Mouse (Mus musculus): ENCODE measurements at regions not wholly inside any gene's neighbourhood (a gene's known extent, or its start where the extent isn't known, plus 50 kb on each side); places are given as distances from the start of the nearest gene placed in this dataset.

DNA sequence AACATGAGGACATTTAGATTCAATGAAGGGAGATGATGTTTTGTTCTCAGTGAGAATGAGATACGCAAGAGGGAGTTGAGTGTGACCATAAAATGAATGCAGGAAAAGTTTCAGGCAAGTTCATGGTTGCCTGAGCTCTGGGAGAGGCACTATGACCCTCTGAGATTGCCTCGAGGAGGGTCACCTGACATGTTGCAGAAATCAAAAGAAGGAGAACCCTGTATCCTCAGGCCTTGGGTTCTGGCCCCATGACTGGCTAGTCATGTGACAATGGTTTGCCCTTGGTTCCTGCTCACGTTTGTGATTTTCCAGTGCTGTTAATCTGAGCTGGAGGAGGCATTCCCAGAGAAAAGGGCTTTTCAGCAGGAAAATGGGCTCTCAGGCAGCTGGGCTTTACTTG is 98.9 kb downstream of the Mab21l3 start:
- no peak for DNase-seq (ENCODE audit: low spot score in 2 of 2)

DNA sequence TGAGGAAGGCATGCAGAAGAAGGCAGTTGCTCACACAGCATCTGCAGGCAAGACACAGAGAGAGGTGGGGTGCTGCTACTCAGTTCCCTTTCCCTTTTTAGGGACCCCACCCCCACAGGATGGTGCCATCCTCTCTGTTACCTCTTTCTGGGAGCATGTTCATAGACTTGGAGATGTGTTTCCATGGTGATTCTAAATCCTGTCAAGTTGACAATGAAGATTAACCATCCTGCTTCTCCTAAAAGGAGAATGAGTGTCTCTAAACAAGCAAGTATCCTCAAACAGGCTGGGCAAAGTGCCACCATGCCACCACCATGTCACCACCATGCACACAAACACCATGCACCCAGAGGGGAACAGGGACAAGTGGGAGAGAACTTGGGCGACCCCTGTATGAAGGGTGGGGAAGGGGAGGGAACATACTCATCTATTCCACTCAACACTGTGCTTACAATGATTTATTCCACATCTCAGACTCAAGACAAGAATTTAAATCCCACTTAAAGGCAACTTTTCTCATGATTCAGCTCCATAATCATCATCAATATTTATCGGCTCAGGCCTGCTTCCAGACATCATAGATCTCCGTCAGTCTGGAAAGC is 99.6 kb downstream of the Mab21l3 start:
- DNase-seq (ENCODE audit: low spot score in 2 of 2), result peak; percentile 78 to 85

DNA sequence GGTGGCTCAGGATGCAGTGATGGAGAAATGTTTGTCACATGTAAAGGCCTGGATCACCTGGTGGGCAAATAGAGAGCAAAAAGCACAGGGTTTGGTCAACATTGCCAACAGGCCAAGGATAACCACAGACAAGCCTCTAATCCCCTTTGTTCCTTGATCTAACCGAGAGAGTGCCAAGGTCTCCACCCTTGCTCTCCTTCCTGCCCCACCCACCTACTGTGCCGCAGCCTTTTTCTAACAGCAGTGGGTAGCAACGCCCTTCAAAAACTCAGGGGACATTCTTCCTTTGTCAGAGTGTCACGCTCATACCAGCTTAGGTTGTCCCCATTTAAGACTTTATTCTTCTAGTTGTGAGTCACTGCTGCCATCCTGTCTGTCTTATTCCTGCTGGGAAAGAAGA is 100.6 kb downstream of the Mab21l3 start:
- no peak for DNase-seq (ENCODE audit: low spot score in 2 of 2)

DNA sequence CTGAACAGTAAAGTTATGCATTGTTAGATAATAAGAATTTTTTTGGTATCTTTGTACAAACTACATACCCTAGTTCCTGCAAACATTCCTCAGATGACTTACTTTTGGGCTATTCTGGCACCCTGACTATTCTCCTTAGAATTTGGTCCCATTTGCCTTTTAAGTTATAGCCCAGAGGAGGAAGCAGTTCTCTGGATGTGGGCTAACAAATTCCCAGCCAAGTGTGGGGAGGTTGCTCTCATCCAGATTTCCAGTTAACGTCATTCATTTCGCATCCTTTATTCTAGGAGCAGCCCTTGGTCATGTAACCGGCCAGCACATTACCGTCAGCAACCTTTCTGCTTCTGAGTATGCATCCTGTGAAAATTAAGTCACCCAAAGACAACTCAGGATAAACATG is 107.9 kb downstream of the Mab21l3 start:
- DNase-seq (ENCODE audit: low spot score in 2 of 2), result no peak

DNA sequence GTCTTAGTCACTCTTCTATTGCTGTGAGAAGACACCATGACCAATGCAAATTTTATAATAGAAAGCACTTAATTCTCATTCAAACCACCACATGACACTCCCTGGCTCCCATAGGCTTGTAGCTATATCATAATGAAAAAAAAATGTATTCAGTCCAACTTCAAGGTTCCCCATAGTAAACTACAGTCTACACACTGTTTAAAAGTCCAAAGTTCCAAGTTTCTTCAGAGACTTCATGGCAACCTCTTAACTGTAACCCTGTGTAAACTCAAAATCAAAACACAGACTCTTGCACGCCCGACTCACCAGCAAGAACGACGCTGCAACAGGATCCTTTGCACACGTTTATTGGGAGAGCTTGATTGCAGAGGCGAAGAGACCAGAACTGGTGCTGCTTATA is 111.6 kb downstream of the Mab21l3 start:
- no peak for DNase-seq (ENCODE audit: low spot score in 2 of 2)

DNA sequence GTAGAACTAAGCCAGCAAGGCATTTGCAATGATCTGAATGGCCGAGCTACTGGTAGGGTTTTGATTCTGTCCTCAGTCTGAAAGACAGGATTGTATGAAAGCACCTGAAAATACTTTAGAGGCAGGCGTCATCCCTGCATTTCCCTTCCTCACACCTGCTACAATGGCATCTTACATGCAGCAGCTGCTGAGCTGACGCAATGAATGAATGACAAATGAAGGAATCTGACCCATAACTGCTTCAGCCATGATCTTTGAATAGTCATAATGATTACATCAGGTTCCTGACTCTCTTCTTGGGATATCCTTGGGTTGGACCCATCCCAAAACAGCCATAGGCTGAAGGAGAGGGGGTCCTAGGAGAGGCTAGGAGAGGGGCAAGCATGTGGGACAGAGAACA is 119.7 kb downstream of the Mab21l3 start:
- DNase-seq (ENCODE audit: low spot score in 2 of 2), result no peak

DNA sequence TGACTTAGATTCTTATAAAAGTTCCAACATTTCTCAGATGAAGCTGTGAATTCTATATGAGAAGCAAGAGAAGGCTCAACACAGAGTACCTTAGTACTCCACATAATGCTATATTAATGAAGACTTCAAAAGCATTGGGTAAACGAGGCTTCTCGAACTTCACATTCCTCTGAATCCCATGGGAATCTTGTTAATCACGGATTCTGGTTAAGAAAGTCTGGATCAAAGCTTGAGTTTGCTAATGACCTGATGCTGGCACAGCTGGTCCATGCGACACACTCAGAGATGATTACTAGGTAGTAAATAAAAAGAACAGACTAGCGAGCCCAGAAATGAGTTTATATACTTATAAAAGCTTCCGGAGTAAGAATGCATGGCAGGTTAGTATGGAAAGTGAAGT is 118.4 kb upstream of the Atp1a1 start:
- DNase-seq (ENCODE audit: low spot score in 2 of 2), result no peak

DNA sequence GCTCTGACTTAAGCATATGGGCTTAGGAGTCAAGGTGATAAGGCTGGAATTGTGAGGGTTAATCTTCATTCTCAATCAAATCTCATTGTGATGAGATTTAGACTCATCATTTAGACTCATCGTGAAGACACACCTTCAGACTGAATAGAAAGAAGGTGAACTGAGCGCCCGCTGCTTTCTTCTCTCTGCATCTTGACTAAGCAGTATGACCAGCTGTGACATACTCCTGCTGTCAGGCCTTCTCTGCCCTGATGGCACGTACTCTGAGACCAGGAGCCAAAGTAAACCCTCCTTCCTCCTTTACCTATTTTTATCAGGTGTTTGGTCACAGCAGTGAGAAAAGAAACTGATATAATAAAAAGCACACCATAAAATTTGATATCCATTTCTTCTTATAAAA is 117.5 kb upstream of the Atp1a1 start:
- DNase-seq (ENCODE audit: low spot score in 2 of 2), result no peak

DNA sequence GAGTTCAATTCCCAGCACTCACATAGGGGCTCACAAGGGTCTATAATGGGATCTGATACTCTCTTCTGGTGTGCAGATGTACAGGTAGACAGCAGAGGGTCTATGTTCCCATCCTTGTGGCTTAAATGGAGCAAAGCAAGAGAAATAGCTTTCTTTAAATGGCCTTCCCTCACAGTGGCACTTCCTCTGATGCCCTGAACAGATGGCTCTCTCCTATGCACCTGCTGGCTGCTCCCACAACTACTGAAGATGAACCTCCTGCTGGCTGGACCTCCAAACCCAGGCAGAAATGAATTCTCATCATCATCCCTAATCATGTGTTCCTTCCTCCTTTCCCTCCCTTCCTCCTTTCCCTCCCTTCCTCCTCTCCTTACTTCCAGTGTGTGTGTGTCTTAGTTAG is 110.9 kb upstream of the Atp1a1 start:
- no peak for DNase-seq (ENCODE audit: low spot score in 2 of 2)

DNA sequence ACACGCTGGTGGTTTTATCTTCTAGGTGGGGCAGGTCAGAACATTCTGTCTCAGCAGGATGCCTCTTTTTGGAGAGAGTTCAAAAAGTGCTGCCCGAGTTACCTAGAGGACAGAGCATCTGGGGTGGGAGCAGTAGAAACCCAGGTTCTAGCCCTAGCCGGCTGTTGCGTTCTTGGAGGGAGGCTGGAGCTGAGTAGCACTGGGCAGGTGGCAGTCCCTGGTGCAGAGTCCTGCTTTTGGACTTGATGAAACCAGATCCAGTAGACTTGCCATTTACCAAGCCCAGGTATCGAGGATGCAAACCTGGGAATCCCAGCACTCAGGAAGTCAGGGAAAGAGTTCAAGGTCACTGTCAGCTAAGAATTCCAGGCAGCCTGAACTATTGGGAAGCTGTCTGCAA is 110.3 kb upstream of the Atp1a1 start:
- no peak for DNase-seq (ENCODE audit: low spot score in 2 of 2)

DNA sequence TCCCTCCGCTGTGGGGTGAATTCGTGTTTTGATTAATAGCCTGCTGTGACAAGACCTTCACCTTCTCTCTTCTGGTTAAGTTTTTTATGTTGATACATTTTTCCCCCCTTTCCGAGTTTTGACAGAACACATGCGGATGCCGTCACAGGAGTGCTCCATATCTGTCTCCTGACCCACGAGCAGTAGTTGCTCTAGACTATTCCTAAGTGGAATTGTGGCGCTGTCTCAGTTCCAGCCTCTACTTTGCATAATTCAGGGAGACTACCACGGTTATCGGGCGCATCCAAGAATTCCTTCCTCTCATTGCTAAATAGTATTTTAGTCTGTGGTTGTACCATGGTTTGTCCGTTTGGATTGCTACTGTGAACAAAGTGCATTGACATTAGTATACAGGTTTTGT is 109.2 kb upstream of the Atp1a1 start:
- DNase-seq (ENCODE audit: low spot score in 2 of 2), result no peak

DNA sequence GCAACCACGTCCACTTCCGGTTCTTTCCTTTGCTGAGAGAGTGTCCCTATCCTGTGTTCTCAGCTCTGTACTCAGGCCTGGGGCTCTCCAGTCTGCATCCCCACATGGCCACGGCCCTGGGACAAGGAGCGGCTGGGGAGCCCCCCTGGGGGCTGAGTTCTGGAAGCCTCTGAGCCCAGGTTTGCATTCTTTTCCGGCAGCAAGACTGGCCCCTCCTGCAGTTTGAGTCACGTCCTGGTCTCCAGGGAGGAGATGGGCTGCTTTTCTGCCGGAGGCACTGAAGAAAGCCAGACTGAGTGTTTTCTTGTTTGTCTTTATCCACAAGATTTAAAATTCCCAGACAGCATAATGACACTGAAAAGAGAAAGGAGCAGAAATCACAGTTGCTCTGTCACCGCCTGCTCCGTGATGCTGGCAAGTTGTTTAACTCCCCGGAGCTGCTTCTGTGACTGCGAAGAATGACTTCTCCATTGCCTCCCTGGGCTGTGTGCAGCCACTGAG is 108.7 kb upstream of the Atp1a1 start:
- peak in 1 of 2 experiments; percentile 28 for DNase-seq (ENCODE audit: low spot score in 2 of 2)

DNA sequence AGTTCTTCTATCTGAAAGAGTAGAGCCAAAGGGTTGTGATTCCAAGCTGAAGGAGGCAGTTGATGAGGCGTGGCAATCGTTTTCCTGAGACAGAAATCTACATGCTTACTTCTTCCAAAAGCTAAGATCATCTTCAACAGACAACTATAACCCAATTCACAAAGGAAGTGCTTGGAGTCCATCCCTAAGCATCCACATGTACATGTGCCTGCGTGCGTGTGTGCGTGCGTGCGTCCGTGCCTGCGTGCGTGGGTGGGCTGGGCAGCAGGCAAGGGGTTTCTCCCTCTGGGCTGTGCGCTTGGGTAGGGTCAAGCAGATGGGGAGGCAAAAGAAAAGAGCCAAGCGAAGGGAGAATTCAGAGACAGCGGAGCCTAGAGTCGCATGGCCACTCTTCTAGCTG is 108.2 kb upstream of the Atp1a1 start:
- DNase-seq (ENCODE audit: low spot score in 2 of 2), result no peak

DNA sequence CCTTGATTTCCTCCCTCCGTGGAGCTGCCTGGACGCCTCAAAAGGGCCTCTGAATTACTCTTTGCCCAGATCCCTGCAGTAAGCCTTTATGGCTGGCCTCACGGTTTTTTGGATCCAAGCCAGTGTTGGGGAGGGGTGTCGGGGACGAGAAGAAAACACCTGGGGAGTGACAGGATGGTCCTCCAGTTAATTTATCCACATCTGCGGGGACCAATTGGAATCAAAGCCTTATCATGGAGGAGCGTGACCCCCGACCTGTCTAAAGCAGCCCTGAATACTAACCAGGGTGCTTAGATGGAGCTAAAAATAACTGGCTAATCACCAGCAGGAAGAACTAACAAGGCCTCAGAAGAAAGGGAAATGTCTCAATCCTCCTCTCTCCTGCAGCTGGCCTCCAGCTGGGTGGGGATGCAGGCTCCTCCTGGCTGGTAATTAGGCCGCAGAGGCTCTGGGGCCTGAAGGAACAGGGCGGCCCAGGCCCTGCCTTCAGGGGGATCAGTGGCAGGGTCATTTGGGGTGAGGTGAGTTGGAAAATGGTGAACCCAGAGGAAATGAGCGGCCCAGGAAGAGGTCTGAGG is 107.2 kb upstream of the Atp1a1 start:
- DNase-seq (ENCODE audit: low spot score in 2 of 2), result no peak

DNA sequence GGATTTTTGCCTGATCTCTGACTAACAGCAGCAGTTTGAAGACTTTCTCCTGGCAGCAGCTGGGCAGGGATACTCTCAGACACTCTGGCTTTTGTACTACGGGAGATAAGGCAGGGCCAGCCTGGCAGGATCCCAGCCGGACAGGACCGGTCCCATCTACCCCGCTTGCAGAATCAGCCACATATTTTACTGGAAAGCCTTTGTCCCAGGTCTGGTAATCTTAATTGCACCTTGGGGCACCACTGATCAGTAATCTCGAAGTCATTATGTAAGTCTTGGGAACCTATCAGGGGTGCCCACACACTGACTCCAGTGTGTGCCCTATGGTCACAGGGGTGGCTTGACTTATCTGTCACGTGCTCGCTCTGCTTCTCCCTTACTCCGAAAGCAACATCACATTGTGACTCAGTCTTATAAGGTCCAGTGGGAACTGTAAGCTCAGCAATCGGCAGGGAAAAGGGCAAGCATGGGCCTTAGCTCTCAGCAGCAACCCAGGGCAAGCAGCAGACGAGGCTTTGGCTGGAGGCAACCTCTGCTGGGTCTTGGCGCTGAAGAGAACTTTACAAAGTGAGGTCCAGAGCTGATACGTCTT is 105.0 kb upstream of the Atp1a1 start:
- no peak for DNase-seq (ENCODE audit: low spot score in 2 of 2)

DNA sequence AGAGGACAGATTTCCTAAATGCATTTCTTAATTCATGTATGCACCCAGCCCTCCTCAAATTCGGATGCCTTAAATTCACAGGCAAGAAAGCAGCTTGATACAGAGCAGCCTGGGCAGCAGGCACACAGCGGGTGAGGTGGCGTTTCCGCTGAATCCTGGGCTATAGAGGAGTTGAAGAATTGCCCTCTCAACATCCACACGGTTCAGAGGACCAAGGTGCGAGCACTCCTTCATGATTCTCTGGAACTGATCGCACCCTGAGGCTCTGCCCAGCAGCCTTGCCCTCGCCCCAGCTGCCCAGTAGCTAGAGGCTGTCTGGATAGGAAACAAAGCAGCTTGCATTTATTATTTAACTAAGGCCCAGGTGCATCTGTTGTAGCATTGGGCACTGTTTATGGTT is 104.3 kb upstream of the Atp1a1 start:
- DNase-seq (ENCODE audit: low spot score in 2 of 2), result no peak

DNA sequence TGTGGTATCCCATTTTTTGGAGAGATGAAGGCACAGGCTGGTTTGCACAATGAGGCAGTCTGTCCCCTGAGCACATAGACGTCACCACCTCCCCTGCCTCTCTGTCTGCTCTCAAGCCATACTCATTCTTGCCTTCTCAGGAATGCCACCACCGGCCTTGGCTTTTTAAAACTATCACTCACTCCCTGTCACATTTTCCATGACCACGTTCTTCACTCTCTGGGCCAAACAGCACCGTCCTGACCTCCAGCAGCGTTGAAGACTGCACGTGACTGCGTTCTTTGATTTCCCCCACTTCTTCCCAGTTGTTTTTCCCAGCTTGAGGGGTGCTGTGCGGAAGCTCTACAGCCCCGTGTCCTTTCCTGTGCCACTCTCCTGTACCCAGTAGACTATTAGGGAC is 100.4 kb upstream of the Atp1a1 start:
- no peak for DNase-seq (ENCODE audit: low spot score in 2 of 2)

DNA sequence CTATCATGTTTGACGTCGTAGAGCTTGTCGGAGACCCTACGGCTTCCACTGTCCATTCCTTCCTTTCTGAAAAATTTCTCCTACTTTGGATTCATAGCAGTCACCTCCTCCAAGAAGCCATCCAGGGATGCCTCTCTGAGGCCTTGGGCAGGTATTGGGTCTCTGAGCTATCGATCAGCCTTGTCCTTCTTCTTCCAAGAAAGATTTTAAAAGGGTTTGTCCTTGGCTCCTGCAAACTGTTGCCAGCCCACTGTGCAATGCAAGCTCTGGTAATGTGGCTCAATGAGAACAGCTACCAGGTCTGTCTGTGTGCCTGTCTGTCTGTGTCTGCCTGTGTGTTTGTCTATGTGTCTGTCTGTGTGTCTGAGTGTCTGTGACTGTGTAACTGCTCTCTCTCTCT is 99.8 kb upstream of the Atp1a1 start:
- DNase-seq (ENCODE audit: low spot score in 2 of 2), result no peak

DNA sequence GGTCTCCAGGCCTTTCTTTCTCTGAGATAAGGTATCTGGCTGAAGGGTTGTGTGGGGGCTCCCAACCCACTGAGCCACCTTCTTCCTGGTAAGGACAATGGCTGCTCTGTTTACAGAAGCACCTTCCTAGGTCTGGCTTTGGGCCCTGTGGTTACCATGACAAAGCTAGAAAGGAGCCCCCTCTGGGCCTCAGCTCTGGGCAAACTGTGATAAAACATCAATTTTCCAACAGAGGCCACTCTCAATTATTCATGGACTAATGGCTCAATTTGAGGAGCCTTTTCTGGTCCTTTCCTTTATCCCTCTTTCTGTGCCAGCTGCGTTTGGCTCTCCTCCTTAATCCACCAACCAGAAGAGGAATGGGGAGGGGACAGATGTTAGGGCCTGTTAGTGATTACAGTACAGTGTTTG is 97.3 kb upstream of the Atp1a1 start:
- no peak for DNase-seq (ENCODE audit: low spot score in 2 of 2)

DNA sequence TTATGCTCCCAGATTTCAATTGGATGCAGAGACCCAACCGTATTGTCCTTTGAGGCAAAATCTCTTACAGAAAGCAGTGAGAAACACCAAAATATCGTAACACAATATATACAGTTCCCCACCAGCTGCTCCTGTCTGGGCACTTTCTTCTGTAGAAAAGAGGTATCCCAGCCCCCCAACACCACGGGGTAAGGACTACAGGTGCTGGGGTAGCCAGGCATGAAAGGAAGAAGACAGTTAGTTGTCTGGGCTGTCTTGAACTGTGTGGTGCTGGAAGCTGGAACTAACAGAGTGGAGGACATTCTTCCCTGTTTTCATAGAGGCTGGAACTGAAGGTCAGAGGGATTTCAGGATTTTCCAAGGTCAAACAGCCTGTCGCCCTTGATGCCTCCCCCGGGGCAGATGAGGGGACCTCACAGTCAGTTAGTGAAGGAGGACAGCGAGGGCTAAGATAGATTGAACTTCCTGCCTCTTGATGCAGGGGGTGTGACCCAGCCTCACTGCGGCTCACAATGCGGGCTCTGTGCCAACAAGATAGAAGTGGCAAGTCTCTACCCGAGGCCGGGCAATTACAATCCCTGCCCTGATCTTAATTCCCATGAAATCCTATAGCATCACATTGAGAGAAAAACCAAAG is 96.6 kb upstream of the Atp1a1 start:
- no peak for DNase-seq (ENCODE audit: low spot score in 2 of 2)

DNA sequence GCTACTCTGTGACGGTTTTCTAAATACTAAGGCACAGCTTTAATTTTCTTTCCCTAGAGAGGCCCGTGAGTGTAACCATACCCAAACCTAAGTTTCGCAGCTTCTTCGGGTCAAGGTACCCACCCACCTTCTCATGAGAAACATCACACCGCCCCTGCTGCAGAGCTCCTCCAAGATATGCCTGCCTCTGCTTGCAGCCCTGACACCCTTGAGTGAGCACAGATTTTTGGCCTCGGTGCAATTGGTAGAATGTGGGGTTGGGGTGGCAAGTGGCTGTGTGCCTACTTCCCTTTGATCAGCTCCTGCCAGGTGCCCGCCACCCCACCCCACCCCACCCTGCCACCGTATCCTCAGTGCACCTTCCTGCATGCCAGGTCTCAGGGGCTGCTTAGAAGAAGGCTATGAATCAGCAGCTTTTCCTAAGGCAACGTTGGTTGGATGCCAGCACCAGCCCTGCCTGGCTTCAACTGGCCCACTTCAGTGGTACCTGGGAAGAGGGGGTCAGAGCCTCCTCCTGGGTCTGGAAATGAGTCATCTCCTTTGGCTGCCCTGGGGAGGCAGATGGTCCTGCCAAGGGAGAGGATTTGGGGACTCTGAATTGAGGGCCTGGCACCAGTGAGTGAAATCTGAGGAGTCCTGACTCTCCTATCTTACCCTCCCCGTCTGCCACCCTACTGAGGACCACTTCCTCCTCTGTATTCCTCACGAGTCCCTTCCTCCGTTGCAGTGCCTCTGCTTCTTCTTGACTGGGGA is 95.6 kb upstream of the Atp1a1 start:
- DNase-seq (ENCODE audit: low spot score in 2 of 2), result no peak

DNA sequence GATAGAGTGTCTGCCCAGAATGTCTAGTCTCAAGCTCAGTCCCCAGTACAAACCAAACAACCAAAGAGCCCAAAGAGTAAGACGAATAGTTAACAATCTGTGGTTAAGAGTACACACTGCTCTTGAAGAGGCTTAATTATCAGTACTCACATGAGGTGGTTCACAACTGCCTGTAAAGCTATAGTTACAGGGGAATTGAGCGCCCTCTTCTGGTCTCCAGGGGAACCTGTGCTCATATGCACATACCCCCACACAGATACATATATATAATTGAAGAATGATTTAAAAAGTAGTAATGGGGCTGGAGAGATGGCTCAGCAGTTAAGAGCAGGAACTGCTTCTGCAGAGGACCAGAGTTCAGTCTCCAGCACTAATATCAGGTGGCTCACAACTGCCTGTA is 92.3 kb upstream of the Atp1a1 start:
- no peak for DNase-seq (ENCODE audit: low spot score in 2 of 2)
